Mouse (Mus musculus): ENCODE results near the gene Sfswap. TPM values are rescaled to one million over a fixed set of nuclear protein-coding genes. Genes with fewer than 3 reads are reported as not detected.

The Sfswap gene
- total and polyA plus RNA-seq, 3 experiments: 38.5 to 74.7 TPM; not detected in 1

DNA sequence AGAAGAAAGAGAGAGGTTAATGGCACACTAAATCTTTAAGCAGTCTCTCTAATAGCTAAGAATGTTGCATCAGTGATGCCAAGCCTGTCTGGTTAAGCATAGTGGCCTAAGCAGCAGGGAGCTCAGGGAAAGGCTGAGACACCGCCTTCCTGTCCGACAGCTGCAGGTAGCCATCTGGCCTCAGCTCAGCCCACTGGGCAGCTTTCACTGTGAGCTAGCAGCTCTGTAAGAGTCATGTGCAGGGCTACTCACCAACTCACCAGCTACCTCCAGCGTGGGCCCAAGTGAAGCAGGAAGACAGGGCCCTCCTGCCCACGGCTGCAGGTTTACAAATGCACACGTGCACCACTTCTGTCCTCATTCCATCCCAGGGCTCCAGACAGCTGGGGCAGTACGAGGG is 52.6 kb downstream of the Sfswap start:
- no peak for TF ChIP-seq NELFE (IDR thresholded peaks at IDR 0.05; ENCODE audit: low read depth, low read length)
- TF ChIP-seq HCFC1 (IDR thresholded peaks at IDR 0.05; ENCODE audit: low read depth, low read length): no peak
- no peak for TF ChIP-seq ZMIZ1 (IDR thresholded peaks at IDR 0.05; ENCODE audit: low read depth, low read length)
- TF ChIP-seq NRF1 (IDR thresholded peaks at IDR 0.05; ENCODE audit: insufficient read depth, low read depth, low read length, poor library complexity, severe bottlenecking): no peak
- TF ChIP-seq CTCF (IDR thresholded peaks at IDR 0.05 in 2 of 3, conservative IDR thresholded peaks at IDR 0.05 in 1 of 3; ENCODE audit: control insufficient read depth in 1 of 3, insufficient read depth in 1 of 3, low read depth in 2 of 3, low read length in 3 of 3, poor library complexity in 1 of 3, severe bottlenecking in 1 of 3): no peak
- TF ChIP-seq SIN3A (IDR thresholded peaks at IDR 0.05; ENCODE audit: low read length): no peak
- no peak for TF ChIP-seq MAFK (IDR thresholded peaks at IDR 0.05; ENCODE audit: borderline replicate concordance, low read depth, low read length)
- TF ChIP-seq USF1 (IDR thresholded peaks at IDR 0.05; ENCODE audit: low read depth, low read length): no peak
- no peak for TF ChIP-seq KAT2A (conservative IDR thresholded peaks at IDR 0.05; ENCODE audit: low read depth, low read length)
- TF ChIP-seq E2F4 (IDR thresholded peaks at IDR 0.05; ENCODE audit: borderline replicate concordance, low read depth, low read length): no peak
- TF ChIP-seq MEF2A (IDR thresholded peaks at IDR 0.05; ENCODE audit: extremely low read depth, insufficient replicate concordance, low read depth, low read length, poor library complexity, severe bottlenecking): no peak
- no peak for TF ChIP-seq GABPA (IDR thresholded peaks at IDR 0.05; ENCODE audit: low read depth, low read length)
- no peak for TF ChIP-seq EP300 (IDR thresholded peaks at IDR 0.05; ENCODE audit: low read depth in 1 of 2, low read length in 2 of 2)
- no peak for TF ChIP-seq RCOR1 (IDR thresholded peaks at IDR 0.05; ENCODE audit: low read depth, low read length)
- no peak for TF ChIP-seq CHD2 (IDR thresholded peaks at IDR 0.05; ENCODE audit: low read length)
- no peak for TF ChIP-seq MYC (IDR thresholded peaks at IDR 0.05; ENCODE audit: low read depth, low read length)
- no peak for TF ChIP-seq ZKSCAN1 (IDR thresholded peaks at IDR 0.05; ENCODE audit: low read depth, low read length)
- no peak for TF ChIP-seq JUND (IDR thresholded peaks at IDR 0.05; ENCODE audit: low read depth, low read length)
- H3K4me1 ChIP-seq (ENCODE audit: control insufficient read depth in 1 of 2, insufficient read depth in 2 of 2, low read length in 2 of 2): no peaks in the 10 kb centered on the region

GRCm38 (mm10) chr5:129558591-129558990 is 57.6 kb downstream of the Sfswap start:
- Histone ChIP-seq H3K79me2 (ENCODE audit: control insufficient read depth, insufficient read depth, low read length, poor library complexity) (no peaks in the 10 kb centered on the region), H3K9ac (ENCODE audit: control insufficient read depth, low read depth, low read length, poor library complexity, severe bottlenecking) (no peak overlapping the region), H3K27me3 (ENCODE audit: control insufficient read depth in 1 of 2, insufficient read depth in 2 of 2, low read length in 2 of 2) (no peaks in the 10 kb centered on the region), H3K4me3 (ENCODE audit: control insufficient read depth in 1 of 2, insufficient read depth in 1 of 2, low read depth in 2 of 2, low read length in 2 of 2) (no peak overlapping the region), H3K4me1 (ENCODE audit: control insufficient read depth in 1 of 2, insufficient read depth in 2 of 2, low read length in 2 of 2) (no peaks in the 10 kb centered on the region), H3K27ac (ENCODE audit: control insufficient read depth, low read depth, low read length) (no peak overlapping the region), H3K9me3 (replicated peaks; ENCODE audit: insufficient read depth, low read length) (no peaks in the 10 kb centered on the region), H3K36me3 (ENCODE audit: control insufficient read depth in 1 of 2, insufficient read depth in 2 of 2, low read length in 2 of 2) (peaks cover 0 to 15% of the 10 kb centered on the region in 2 experiments; a peak in 2 of 4 replicates)
- TF ChIP-seq SIN3A (IDR thresholded peaks at IDR 0.05; ENCODE audit: low read length) (no peak), ZMIZ1 (IDR thresholded peaks at IDR 0.05; ENCODE audit: low read depth, low read length) (no peak), MAZ (IDR thresholded peaks at IDR 0.05; ENCODE audit: low read depth, low read length) (no peak), CHD2 (IDR thresholded peaks at IDR 0.05; ENCODE audit: low read length) (no peak)
- no peak for DNase-seq (ENCODE audit: low read depth, low spot score)

More for the DNA sequence above, 52.6 kb downstream of the Sfswap start:
- Histone ChIP-seq H3K36me3 (ENCODE audit: control insufficient read depth in 1 of 2, insufficient read depth in 2 of 2, low read length in 2 of 2) (peaks cover 0 to 19% of the 10 kb centered on the region in 2 experiments; a peak in 2 of 4 replicates), H3K9ac (ENCODE audit: control insufficient read depth, low read depth, low read length, poor library complexity, severe bottlenecking) (no peak overlapping the region), H3K27me3 (ENCODE audit: control insufficient read depth in 1 of 2, insufficient read depth in 2 of 2, low read length in 2 of 2) (no peaks in the 10 kb centered on the region), H3K4me3 (ENCODE audit: control insufficient read depth in 1 of 2, insufficient read depth in 1 of 2, low read depth in 2 of 2, low read length in 2 of 2) (no peak overlapping the region), H3K79me2 (ENCODE audit: control insufficient read depth, insufficient read depth, low read length, poor library complexity) (no peaks in the 10 kb centered on the region), H3K27ac (ENCODE audit: control insufficient read depth, low read depth, low read length) (no peak overlapping the region), H3K9me3 (replicated peaks; ENCODE audit: insufficient read depth, low read length) (no peaks in the 10 kb centered on the region)
- no peak for DNase-seq (ENCODE audit: low read depth, low spot score)
